Mouse (Mus musculus): Measurements from ENCODE around the gene Prr15l.

GRCm38 (mm10) chr11:96968476-96968875 lies 40.6 kb downstream of the Prr15l start:
- TF ChIP-seq CTCF (IDR thresholded peaks at IDR 0.05) (no peak), EP300 (IDR thresholded peaks at IDR 0.05) (no peak)
